Mouse (Mus musculus) lung, embryonic 16.5 days (tissue): ENCODE data around the gene Clybl. TPM values are rescaled to one million over a fixed set of nuclear protein-coding genes. Genes with fewer than 3 reads are reported as not detected.

Experiments
- ATAC-seq: fragments of 200-750 bp; cut with Nextera tagmentation; 2 replicates; pipeline ENCODE4 v1.8.0; 2017; ENCODE audit warnings: low read depth, mild to moderate bottlenecking, moderate library complexity
- H3K27ac ChIP-seq: fragments of 300-500 bp; sonication (generic); 2 replicates; pipeline ENCODE4 v1.5.1; 2014; ENCODE audit warnings: mild to moderate bottlenecking, control low read depth, low read length
- H3K27me3 ChIP-seq: fragments of 300-500 bp; sonication (generic); 2 replicates; pipeline ENCODE4 v1.6.1; 2014; ENCODE audit warnings: low read depth, low read length, mixed read lengths; ENCODE audit not compliant: control insufficient read depth, insufficient read depth
- H3K36me3 ChIP-seq: fragments of 300-500 bp; sonication (generic); 2 replicates; pipeline ENCODE4 v1.6.1; 2014; ENCODE audit warnings: low read length; ENCODE audit not compliant: control insufficient read depth, insufficient read depth
- H3K4me1 ChIP-seq: fragments of 300-500 bp; sonication (generic); replicated peaks from 2 replicates; pipeline ENCODE4 v1.6.1; 2014; ENCODE audit warnings: low read length, mixed read lengths; ENCODE audit not compliant: control insufficient read depth, insufficient read depth
- H3K4me2 ChIP-seq: fragments of 300-500 bp; sonication (generic); 2 replicates; pipeline ENCODE4 v1.6.1; 2014; ENCODE audit warnings: low read depth, low read length, control low read depth
- H3K4me3 ChIP-seq: fragments of 300-500 bp; sonication (generic); 2 replicates; pipeline ENCODE4 v1.5.1; 2014; ENCODE audit warnings: mild to moderate bottlenecking, low read length, control low read depth
- H3K9ac ChIP-seq: fragments of 300-500 bp; sonication (generic); 2 replicates; pipeline ENCODE4 v1.6.1; 2014; ENCODE audit warnings: low read length, control low read depth
- H3K9me3 ChIP-seq: fragments of 300-500 bp; sonication (generic); 2 replicates; pipeline ENCODE4 v1.6.1; 2016; ENCODE audit warnings: low read length; ENCODE audit not compliant: control insufficient read depth
- WGBS: fragments of 180-500 bp; shearing (Covaris S2); extraction: QIAGEN DNeasy Blood & Tissue Kit; methylation state at CpG from one replicate; pipeline ENCODE4 v1.1.7; 2014; 5-methylcytosine and 5-hydroxymethylcytosine counted together
- polyA plus RNA-seq: library from polyadenylated mRNA; unstranded; fragments of >200 nt; fragmentation: Nextera tagmentation; extraction: Ambion mirVana; gene quantifications from 2 replicates; pipeline ENCODE4 v1.2.1, GENCODE M21; 2015

The Clybl gene
- polyA plus RNA-seq, 1 experiment from 2014 or later, result 22.3 TPM

GRCm38 (mm10) chr14:122388431-122389031 lies 207.0 kb downstream of the Clybl start:
- Histone ChIP-seq H3K27me3 (no peaks in the 10 kb centered on the region), H3K4me3 (no peak overlapping the region), H3K9me3 (no peaks in the 10 kb centered on the region), H3K4me1 (no peaks in the 10 kb centered on the region), H3K4me2 (no peak overlapping the region), H3K27ac (no peak overlapping the region), H3K36me3 (no peaks in the 10 kb centered on the region), H3K9ac (no peak overlapping the region)
- ATAC-seq, result no peak
- 52% methylated on average over 19 of the region's 19 CpGs for WGBS

- Histone ChIP-seq H3K4me3 (no peak overlapping the region), H3K9me3 (no peaks in the 10 kb centered on the region), H3K27ac (no peak overlapping the region), H3K4me1 (no peaks in the 10 kb centered on the region), H3K9ac (no peak overlapping the region), H3K36me3 (no peaks in the 10 kb centered on the region), H3K4me2 (no peak overlapping the region), H3K27me3 (no peaks in the 10 kb centered on the region)
- ATAC-seq, result no peak
- WGBS, result 77% methylated on average over 13 of the region's 13 CpGs
Measured at GRCm38 (mm10) chr14:122389684-122390370, 208.3 kb downstream of the Clybl start.

DNA sequence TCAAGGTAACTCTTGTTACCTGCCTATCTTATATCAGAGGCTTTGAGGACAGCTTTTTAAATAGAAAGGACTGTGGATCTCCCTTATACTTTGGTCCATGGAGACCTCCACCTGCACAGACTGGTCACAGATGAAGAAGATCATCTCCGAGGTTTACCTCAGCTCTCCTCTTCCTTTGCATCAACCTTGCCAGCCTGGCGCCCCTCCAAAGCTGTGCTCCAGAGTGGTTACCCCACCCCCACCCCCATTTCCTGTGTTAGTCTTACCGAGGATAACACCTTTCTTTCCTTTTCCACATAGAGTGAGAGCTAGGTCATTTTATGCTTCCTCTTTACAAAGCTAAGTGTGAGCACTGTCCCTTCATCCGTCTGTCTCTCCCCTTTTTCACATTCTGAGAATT lies 209.4 kb downstream of the Clybl start:
- Histone ChIP-seq H3K27ac (no peak overlapping the region), H3K4me3 (no peak overlapping the region), H3K27me3 (no peaks in the 10 kb centered on the region), H3K4me2 (no peak overlapping the region), H3K36me3 (no peaks in the 10 kb centered on the region), H3K4me1 (no peaks in the 10 kb centered on the region), H3K9ac (no peak overlapping the region), H3K9me3 (no peaks in the 10 kb centered on the region)
- no peak for ATAC-seq
- 36% methylated on average over 4 of the region's 4 CpGs for WGBS

GRCm38 (mm10) chr14:122393119-122393518 lies 211.6 kb downstream of the Clybl start:
- 80% methylated on average over 1 of the region's 1 CpGs for WGBS
- Histone ChIP-seq H3K27me3 (no peaks in the 10 kb centered on the region), H3K4me3 (no peak overlapping the region), H3K27ac (no peak overlapping the region), H3K9ac (no peak overlapping the region), H3K4me1 (no peaks in the 10 kb centered on the region), H3K36me3 (no peaks in the 10 kb centered on the region), H3K9me3 (no peaks in the 10 kb centered on the region), H3K4me2 (no peak overlapping the region)
- no peak for ATAC-seq

GRCm38 (mm10) chr14:122398676-122399075 lies 217.2 kb downstream of the Clybl start:
- no peak overlapping the region for H3K9ac ChIP-seq
- H3K4me3 ChIP-seq, result no peak overlapping the region
- no peaks in the 10 kb centered on the region for H3K36me3 ChIP-seq
- no peak overlapping the region for H3K27ac ChIP-seq
- WGBS, result 61% methylated on average over 4 of the region's 4 CpGs
- no peaks in the 10 kb centered on the region for H3K9me3 ChIP-seq
- no peaks in the 10 kb centered on the region; the same call in none of the 2 replicates for H3K27me3 ChIP-seq
- H3K4me1 ChIP-seq, result no peaks in the 10 kb centered on the region
- no peak overlapping the region for H3K4me2 ChIP-seq
- ATAC-seq, result no peak

DNA sequence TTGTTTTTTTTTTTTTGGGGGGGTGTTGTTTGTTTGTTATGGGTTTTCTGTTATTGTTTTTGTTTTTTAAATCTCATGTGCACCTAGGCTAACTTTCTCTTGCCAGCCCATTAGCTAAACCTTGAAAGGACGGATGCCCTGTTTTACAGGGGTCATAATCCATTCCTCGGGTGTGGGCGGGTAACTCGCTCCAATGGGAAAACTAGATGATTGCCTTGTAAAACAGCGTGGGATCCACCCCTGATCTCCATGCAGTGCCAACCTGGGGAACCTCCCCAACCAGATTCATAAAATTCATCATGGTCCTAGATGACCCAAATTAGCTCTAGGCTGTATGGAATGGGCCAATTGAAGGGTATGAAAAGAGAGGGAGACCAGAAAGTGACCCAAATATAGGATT lies 218.4 kb downstream of the Clybl start:
- Histone ChIP-seq H3K4me3 (no peak overlapping the region), H3K27ac (no peak overlapping the region), H3K36me3 (no peaks in the 10 kb centered on the region), H3K4me1 (no peaks in the 10 kb centered on the region), H3K27me3 (peaks cover 7% of the 10 kb centered on the region), H3K9me3 (no peaks in the 10 kb centered on the region), H3K9ac (no peak overlapping the region), H3K4me2 (no peak overlapping the region)
- WGBS, result 89% methylated on average over 5 of the region's 5 CpGs
- ATAC-seq, result no peak

DNA sequence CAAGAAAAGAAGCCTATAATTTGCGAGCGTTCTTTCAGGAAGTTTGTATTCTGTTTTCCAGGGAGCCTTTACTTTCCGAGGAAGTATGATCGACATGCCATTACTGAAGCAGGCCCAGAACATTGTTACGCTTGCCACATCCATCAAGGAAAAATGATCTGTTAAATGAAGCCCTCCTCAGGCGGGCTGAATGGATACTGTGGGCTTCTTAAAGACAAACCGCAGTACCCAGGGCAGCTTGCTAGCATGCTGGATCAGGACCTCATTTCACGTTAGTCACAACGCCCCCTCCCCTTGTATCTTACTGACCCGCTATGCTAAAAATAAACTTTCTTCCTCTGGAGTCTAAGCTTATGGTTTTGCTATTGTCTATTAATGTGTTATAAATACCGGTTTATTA lies 220.4 kb downstream of the Clybl start:
- Histone ChIP-seq H3K9ac (no peak overlapping the region), H3K4me3 (no peak overlapping the region), H3K9me3 (no peaks in the 10 kb centered on the region), H3K27me3 (peaks cover 25% of the 10 kb centered on the region), H3K27ac (no peak overlapping the region), H3K36me3 (no peaks in the 10 kb centered on the region), H3K4me2 (no peak overlapping the region), H3K4me1 (peaks cover 5% of the 10 kb centered on the region; the same call in 1 of the 2 replicates)
- no peak for ATAC-seq
- 50% methylated on average over 11 of the region's 11 CpGs for WGBS

DNA sequence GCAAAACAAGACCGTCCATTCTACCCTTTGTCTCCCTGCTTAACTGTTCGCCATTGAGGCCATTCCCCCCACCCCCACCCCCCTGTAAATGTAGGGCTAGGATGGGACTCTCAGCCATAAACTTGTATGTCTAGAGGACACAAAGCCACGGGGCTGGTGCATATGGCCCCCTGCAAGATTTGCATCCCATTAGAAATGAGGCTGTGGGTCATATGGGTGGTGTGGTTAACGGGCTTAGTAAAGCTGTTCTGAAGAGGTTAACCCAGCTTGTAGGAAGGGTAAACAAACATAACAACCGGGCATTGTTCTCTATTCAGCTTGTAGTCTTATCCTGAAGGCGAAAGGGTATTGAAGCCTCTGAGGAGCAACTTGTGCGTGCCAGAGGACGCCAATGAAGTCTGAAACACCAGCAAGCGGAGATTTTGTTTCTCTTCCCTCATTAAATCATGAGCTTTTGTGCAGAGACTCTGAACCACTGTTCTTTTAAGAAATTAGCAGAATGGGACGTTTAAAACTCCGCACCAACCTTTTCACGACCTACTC lies 221.3 kb downstream of the Clybl start:
- 59% methylated on average over 12 of the region's 12 CpGs for WGBS
- H3K27me3 ChIP-seq, result peaks cover 33% of the 10 kb centered on the region

DNA sequence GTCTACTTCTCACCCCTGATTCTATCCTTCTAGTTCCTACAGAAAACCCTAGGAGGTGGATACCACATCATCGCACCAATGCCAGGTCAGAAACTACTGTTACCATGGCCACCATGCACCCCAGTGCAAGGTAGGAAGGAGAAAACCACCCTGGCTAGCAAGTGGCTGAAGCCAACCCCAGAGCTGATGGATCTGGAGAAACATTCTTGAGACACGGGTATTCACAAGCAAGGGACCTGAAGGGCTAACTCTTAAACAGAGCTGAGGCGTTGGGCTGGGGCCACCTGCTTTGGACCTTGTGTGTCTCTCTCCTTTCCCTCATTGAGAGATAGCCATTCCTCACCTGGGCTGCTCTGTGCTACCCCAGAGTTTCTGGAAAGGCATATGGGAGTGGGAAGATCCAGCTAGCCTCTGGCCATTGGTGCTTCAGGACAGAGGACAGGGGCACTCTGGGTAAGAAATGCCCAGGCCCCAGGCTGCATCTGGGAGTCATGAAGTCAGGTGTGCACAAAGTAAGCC lies 222.0 kb downstream of the Clybl start:
- Histone ChIP-seq H3K27ac (no peak overlapping the region), H3K4me3 (no peak overlapping the region), H3K4me1 (peaks cover 7% of the 10 kb centered on the region; the same call in 1 of the 2 replicates), H3K9ac (no peak overlapping the region), H3K36me3 (no peaks in the 10 kb centered on the region), H3K9me3 (no peaks in the 10 kb centered on the region), H3K4me2 (no peak overlapping the region), H3K27me3 (peaks cover 40% of the 10 kb centered on the region)
- WGBS, result 68% methylated on average over 3 of the region's 3 CpGs
- no peak for ATAC-seq

More for the DNA sequence above, 221.3 kb downstream of the Clybl start:
- Histone ChIP-seq H3K9ac (no peak overlapping the region), H3K36me3 (no peaks in the 10 kb centered on the region), H3K4me1 (peaks cover 7% of the 10 kb centered on the region; the same call in 1 of the 2 replicates), H3K4me3 (no peak overlapping the region), H3K4me2 (no peak overlapping the region), H3K27ac (no peak overlapping the region), H3K9me3 (no peaks in the 10 kb centered on the region)
- ATAC-seq, result no peak
